Mouse (Mus musculus) CH12.LX (cell line): Measurements from ENCODE around the gene Gtf2f1. TPM values are rescaled to one million over a fixed set of nuclear protein-coding genes. Genes with fewer than 3 reads are reported as not detected.

Experiments
- DNase-seq: peaks from one replicate; pipeline ENCODE4 v3.0.0-alpha.2; 2013; ENCODE audit errors: extremely low read depth
- H3K27ac ChIP-seq: 2 replicates; pipeline ENCODE4 v1.5.1; 2012; ENCODE audit warnings: low read depth, mild to moderate bottlenecking, control low read depth, moderate library complexity; ENCODE audit not compliant: insufficient read depth
- H3K27me3 ChIP-seq: replicated peaks from 2 replicates; pipeline ENCODE3; 2012; ENCODE audit warnings: inconsistent platforms
- H3K36me3 ChIP-seq, 2 experiments: replicated peaks in 1 of 2; 2 replicates each; pipeline versions ENCODE3 to v1.6.1; 2012; ENCODE audit warnings: inconsistent platforms in 1 of 2, low read length in 1 of 2, mild to moderate bottlenecking in 1 of 2, mixed read lengths in 1 of 2, moderate library complexity in 1 of 2; ENCODE audit not compliant: control insufficient read depth in 1 of 2, insufficient read depth in 1 of 2
- H3K4me1 ChIP-seq, 2 experiments: 2 replicates each; pipeline ENCODE4 v1.6.1; 2012; ENCODE audit warnings: inconsistent platforms in 1 of 2, moderate library complexity in 1 of 2; ENCODE audit not compliant: insufficient read depth in 2 of 2, control insufficient read depth in 1 of 2
- H3K4me2 ChIP-seq: 2 replicates; pipeline ENCODE4 v1.6.1; 2012; ENCODE audit warnings: low read depth, mild to moderate bottlenecking, control low read depth; ENCODE audit not compliant: poor library complexity, insufficient read depth, severe bottlenecking
- H3K4me3 ChIP-seq, 3 experiments: fragments of 150-350 bp in 1 of 3; sonication (generic) in 1 of 3; replicated peaks in 1 of 3; 2 replicates each; pipeline versions ENCODE3 to v1.5.1; 2011 to 2012; ENCODE audit warnings: low read depth in 2 of 3, low read length in 2 of 3, mild to moderate bottlenecking in 2 of 3, moderate library complexity in 2 of 3, control low read depth in 1 of 3, improper control_type of control experiment in 1 of 3, inconsistent platforms in 1 of 3, mixed read lengths in 1 of 3; ENCODE audit not compliant: poor library complexity in 1 of 3
- H3K79me2 ChIP-seq: replicated peaks from 2 replicates; pipeline ENCODE4 v1.6.1; 2012; ENCODE audit warnings: mild to moderate bottlenecking, moderate library complexity; ENCODE audit not compliant: control insufficient read depth, poor library complexity, insufficient read depth, severe bottlenecking; ENCODE audit errors: extremely low read depth
- H3K9ac ChIP-seq: 2 replicates; pipeline ENCODE4 v1.6.1; 2012; ENCODE audit warnings: low read depth, mild to moderate bottlenecking, control low read depth, moderate library complexity; ENCODE audit not compliant: insufficient read depth
- H3K9me3 ChIP-seq: replicated peaks from 2 replicates; pipeline ENCODE3; 2012; ENCODE audit warnings: low read length, inconsistent platforms, mixed read lengths
- CHD2 ChIP-seq: IDR thresholded peaks from 2 replicates; pipeline ENCODE4 v1.6.1; 2011; ENCODE audit warnings: low read length, improper control_type of control experiment
- CTCF ChIP-seq, 2 experiments: IDR thresholded peaks in 1 of 2; conservative IDR thresholded peaks in 1 of 2; 2 replicates each; pipeline ENCODE4 v1.5.1; 2011 to 2012; ENCODE audit warnings: low read depth in 2 of 2, low read length in 2 of 2, improper control_type of control experiment in 1 of 2, inconsistent platforms in 1 of 2, mild to moderate bottlenecking in 1 of 2, moderate library complexity in 1 of 2
- ELF1 ChIP-seq: IDR thresholded peaks from 2 replicates; pipeline ENCODE4 v1.6.1; 2014; ENCODE audit warnings: low read depth, mild to moderate bottlenecking, inconsistent platforms, low read length, improper control_type of control experiment
- EP300 ChIP-seq: IDR thresholded peaks from 2 replicates; pipeline ENCODE4 v1.6.1; 2011; ENCODE audit warnings: low read length, improper control_type of control experiment
- JUN ChIP-seq: IDR thresholded peaks from 2 replicates; pipeline ENCODE4 v1.6.1; 2011; ENCODE audit warnings: low read depth, mild to moderate bottlenecking, low read length, improper control_type of control experiment, moderate library complexity; ENCODE audit not compliant: insufficient read depth
- MEF2A ChIP-seq: IDR thresholded peaks from 2 replicates; pipeline ENCODE4 v1.6.1; 2014; ENCODE audit warnings: low read depth, mild to moderate bottlenecking, inconsistent platforms, low read length, improper control_type of control experiment, borderline replicate concordance
- MXI1 ChIP-seq: IDR thresholded peaks from 2 replicates; pipeline ENCODE4 v1.6.1; 2011; ENCODE audit warnings: mild to moderate bottlenecking, low read depth, low read length, improper control_type of control experiment
- NELFE ChIP-seq: IDR thresholded peaks from 2 replicates; pipeline ENCODE4 v1.6.1; 2011; ENCODE audit warnings: low read depth, low read length, improper control_type of control experiment
- NRF1 ChIP-seq: IDR thresholded peaks from 2 replicates; pipeline ENCODE4 v1.6.1; 2014; ENCODE audit warnings: low read depth, mild to moderate bottlenecking, inconsistent platforms, low read length, improper control_type of control experiment, moderate library complexity
- POLR2A ChIP-seq: IDR thresholded peaks from 2 replicates; pipeline ENCODE4 v1.6.1; 2011; ENCODE audit warnings: low read depth, mild to moderate bottlenecking, improper control_type of control experiment, low read length
- RAD21 ChIP-seq: IDR thresholded peaks from 2 replicates; pipeline ENCODE4 v1.6.1; 2011; ENCODE audit warnings: low read depth, mild to moderate bottlenecking, low read length, improper control_type of control experiment, moderate library complexity
- TCF12 ChIP-seq: IDR thresholded peaks from 2 replicates; pipeline ENCODE4 v1.6.1; 2014; ENCODE audit warnings: low read depth, mild to moderate bottlenecking, inconsistent platforms, low read length, improper control_type of control experiment
- USF1 ChIP-seq: IDR thresholded peaks from 2 replicates; pipeline ENCODE4 v1.6.1; 2014; ENCODE audit warnings: low read depth, mild to moderate bottlenecking, inconsistent platforms, low read length, improper control_type of control experiment
- ZC3H11A ChIP-seq: IDR thresholded peaks from 2 replicates; pipeline ENCODE4 v1.6.1; 2012; ENCODE audit warnings: low read depth, mild to moderate bottlenecking, inconsistent platforms, low read length, improper control_type of control experiment
- ZKSCAN1 ChIP-seq: IDR thresholded peaks from 2 replicates; pipeline ENCODE4 v1.6.1; 2012; ENCODE audit warnings: low read depth, inconsistent platforms, low read length, improper control_type of control experiment, borderline replicate concordance
- dilution Hi-C: fragments of 300-500 bp; cut with MboI; formaldehyde crosslinking; loops from 2 replicates; pipeline ENCODE4 v1.14.3; 2020; ENCODE audit warnings: low sequenced_read_pairs; ENCODE audit not compliant: extremely low pct_unique_long_range_greater_than_20kb, extremely low pct_ligation_motif_present
- in situ Hi-C: fragments of 300-500 bp; cut with MboI; formaldehyde crosslinking; loops from 3 replicates; pipeline ENCODE4 v1.14.3; 2019; ENCODE audit warnings: low sequenced_read_pairs, low pct_ligation_motif_present, low pct_unique_long_range_greater_than_20kb, mixed read lengths
- polyA plus RNA-seq: library from polyadenylated mRNA; unstranded; fragments of >175 nt; gene quantifications from 2 replicates; pipeline ENCODE4 v1.2.1, GENCODE M21; 2012; ENCODE audit warnings: low read depth; ENCODE audit not compliant: insufficient read length
- total RNA-seq, 2 experiments: library from RNA; depleted of rRNA; stranded (reverse); fragments of 300-350 nt in 1 of 2; fragments of >200 nt in 1 of 2; gene quantifications; 2 replicates each; pipeline ENCODE4 v1.2.3; 2012 to 2014

Gtf2f1 gene
- total and polyA plus RNA-seq, 3 experiments = 50.5 to 109 (median 80.4) TPM

- no peak overlapping the region for H3K9ac ChIP-seq
- H3K4me3 ChIP-seq = no peak overlapping the region
- TF ChIP-seq JUN (no peak), ZKSCAN1 (no peak), ELF1 (no peak), MEF2A (no peak), TCF12 (no peak), POLR2A (no peak), ZC3H11A (no peak), EP300 (no peak), CHD2 (no peak), NRF1 (no peak), MXI1 (no peak)
- DNase-seq = no peak
- H3K79me2 ChIP-seq = no peaks in the 10 kb centered on the region
- H3K4me1 ChIP-seq = peaks cover 7 to 10% of the 10 kb centered on the region in 2 experiments
- H3K36me3 ChIP-seq = no peaks in the 10 kb centered on the region
- peaks cover 25% of the 10 kb centered on the region for H3K27me3 ChIP-seq
- dilution Hi-C loops (no loop called here), in situ Hi-C loops (no loop called here)
- no peak overlapping the region for H3K27ac ChIP-seq
- H3K9me3 ChIP-seq = peaks cover 4% of the 10 kb centered on the region
- no peak overlapping the region for H3K4me2 ChIP-seq
These were observed 48.3 kb downstream of the Gtf2f1 start for GRCm38 (mm10) chr17:56962642-56963405.

DNA sequence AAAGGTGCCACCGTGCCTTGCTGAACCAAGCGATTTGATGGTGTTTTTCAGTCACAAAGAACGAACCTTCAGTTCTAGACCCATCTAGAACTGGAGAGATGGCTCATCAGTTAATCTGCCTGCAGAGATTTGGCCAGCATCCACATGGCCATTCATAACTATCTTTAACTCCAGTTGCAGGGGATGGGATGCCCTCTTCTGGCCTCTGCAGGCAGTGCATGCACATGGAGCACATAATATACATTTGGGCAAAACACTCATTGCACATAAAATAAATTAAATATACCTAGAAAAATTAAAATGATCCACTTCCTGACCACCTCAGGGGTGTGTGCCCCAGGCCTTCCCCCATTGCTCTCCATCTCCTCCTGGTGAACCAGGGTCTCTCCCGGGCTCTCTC, 49.2 kb downstream of the Gtf2f1 start:
- H3K79me2 ChIP-seq = no peaks in the 10 kb centered on the region
- no peak overlapping the region for H3K4me2 ChIP-seq
- no peak for DNase-seq
- peaks cover 7 to 13% of the 10 kb centered on the region in 2 experiments for H3K4me1 ChIP-seq
- in situ Hi-C loops = no loop called here
- no peak overlapping the region for H3K27ac ChIP-seq
- H3K4me3 ChIP-seq = no peak overlapping the region
- no peaks in the 10 kb centered on the region for H3K36me3 ChIP-seq
- no peak overlapping the region for H3K9ac ChIP-seq
- H3K27me3 ChIP-seq = peaks cover 21% of the 10 kb centered on the region
- no peak for TF ChIP-seq USF1
- peak; percentile 11 for TF ChIP-seq RAD21
- no peak for TF ChIP-seq NELFE
- TF ChIP-seq CTCF (conservative IDR thresholded peaks at IDR 0.05 in 1 of 2, IDR thresholded peaks at IDR 0.05 in 1 of 2; ENCODE audit: low read depth in 2 of 2, low read length in 2 of 2) = peak in 1 of 2 experiments; percentile 33; a peak in 2 of 4 replicates
- dilution Hi-C loops = no loop called here
- peaks cover 4% of the 10 kb centered on the region for H3K9me3 ChIP-seq
